Mouse (Mus musculus) brain, embryonic 14.5 days (tissue): ENCODE measurements around the gene Pear1.

Experiments used
- CTCF ChIP-seq: fragments of 200-500 bp; IDR thresholded peaks from 2 replicates; pipeline ENCODE4 v1.5.1; 2012; ENCODE audit warnings: inconsistent platforms, mild to moderate bottlenecking, moderate library complexity, borderline replicate concordance; ENCODE audit not compliant: insufficient read depth, insufficient read length; ENCODE audit errors: extremely low read depth
- POLR2A ChIP-seq: fragments of 200-500 bp; IDR thresholded peaks from 2 replicates; pipeline ENCODE4 v1.6.1; 2012; ENCODE audit warnings: mild to moderate bottlenecking, inconsistent platforms, borderline replicate concordance; ENCODE audit not compliant: poor library complexity, insufficient read depth, insufficient read length, severe bottlenecking; ENCODE audit errors: extremely low read depth

GRCm38 (mm10) chr3:87849117-87849516, 25.0 kb upstream of the Pear1 start:
- no peak for TF ChIP-seq POLR2A
- no peak for TF ChIP-seq CTCF
